Mouse (Mus musculus) liver, embryonic 11.5 days (tissue): Measurements from ENCODE around the gene Tmx2. TPM values are rescaled to one million over a fixed set of nuclear protein-coding genes. Genes with fewer than 3 reads are reported as not detected.

ENCODE experiments used
- ATAC-seq: fragments of 200-750 bp; cut with Nextera tagmentation; replicated peaks from 2 replicates; pipeline ENCODE4 v1.8.0; 2017; ENCODE audit warnings: moderate number of reproducible peaks, mild to moderate bottlenecking, moderate TSS enrichment, moderate library complexity; ENCODE audit not compliant: low FRiP score
- DNase-seq: peaks from one replicate; pipeline ENCODE4 v3.0.0-alpha.2; 2017; ENCODE audit warnings: low spot score
- H3K27ac ChIP-seq: fragments of 300-500 bp; sonication (generic); 2 replicates; pipeline ENCODE4 v1.5.1; 2014; ENCODE audit warnings: mild to moderate bottlenecking, low read depth, low read length, control low read depth
- H3K27me3 ChIP-seq: fragments of 300-500 bp; sonication (generic); replicated peaks from 2 replicates; pipeline ENCODE4 v1.6.1; 2014; ENCODE audit warnings: low read length, mixed read lengths; ENCODE audit not compliant: control insufficient read depth, insufficient read depth
- H3K36me3 ChIP-seq: fragments of 300-500 bp; sonication (generic); 2 replicates; pipeline ENCODE4 v1.6.1; 2014; ENCODE audit warnings: mild to moderate bottlenecking, low read length, moderate library complexity, mixed read lengths; ENCODE audit not compliant: control insufficient read depth, insufficient read depth
- H3K4me1 ChIP-seq: fragments of 300-500 bp; sonication (generic); replicated peaks from 2 replicates; pipeline ENCODE4 v1.6.1; 2014; ENCODE audit warnings: low read length, mixed read lengths; ENCODE audit not compliant: control insufficient read depth, insufficient read depth
- H3K4me2 ChIP-seq: fragments of 300-500 bp; sonication (generic); 2 replicates; pipeline ENCODE4 v1.6.1; 2014; ENCODE audit warnings: mild to moderate bottlenecking, control low read depth, moderate library complexity
- H3K4me3 ChIP-seq: fragments of 300-500 bp; sonication (generic); 2 replicates; pipeline ENCODE4 v1.5.1; 2014; ENCODE audit warnings: low read depth, low read length, control low read depth
- H3K9ac ChIP-seq: fragments of 300-500 bp; sonication (generic); 2 replicates; pipeline ENCODE4 v1.6.1; 2014; ENCODE audit warnings: low read depth, low read length, control low read depth
- H3K9me3 ChIP-seq: fragments of 300-500 bp; sonication (generic); 2 replicates; pipeline ENCODE4 v1.6.1; 2016; ENCODE audit warnings: low read length, inconsistent platforms, mixed read lengths; ENCODE audit not compliant: control insufficient read depth
- WGBS: fragments of 180-500 bp; shearing (Covaris S2); extraction: QIAGEN DNeasy Blood & Tissue Kit; methylation state at CpG from one replicate; pipeline ENCODE4 v1.1.7; 2014; 5-methylcytosine and 5-hydroxymethylcytosine counted together
- polyA plus RNA-seq: library from polyadenylated mRNA; unstranded; fragments of >200 nt; fragmentation: Nextera tagmentation; extraction: Ambion mirVana; gene quantifications from 2 replicates; pipeline ENCODE4 v1.2.1, GENCODE M21; 2014

Tmx2 gene
- polyA plus RNA-seq, 1 experiment from 2014 or later, result 115 TPM

DNA sequence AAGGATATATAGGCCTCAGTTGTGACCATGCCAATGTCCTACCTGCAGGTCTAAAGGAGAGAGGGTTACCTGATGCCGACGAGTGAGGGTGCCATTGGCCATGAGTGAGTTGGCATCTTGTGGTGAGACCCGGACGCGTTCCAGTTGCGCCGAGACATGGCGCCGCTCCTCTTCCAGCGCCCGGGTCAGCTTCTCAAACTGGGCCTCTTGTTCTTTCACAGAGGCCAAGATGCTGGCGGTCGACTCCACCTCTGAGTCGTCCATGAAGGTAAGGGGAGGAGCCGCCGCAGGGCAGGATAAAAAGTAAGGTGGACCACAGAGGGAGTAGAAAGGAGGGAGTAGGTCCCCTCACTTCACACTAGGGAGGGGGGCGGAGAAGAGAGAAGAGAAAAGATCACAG, 54.7 kb downstream of the Tmx2 start:
- no peak for ATAC-seq
- no peak overlapping the region for H3K27ac ChIP-seq
- no peaks in the 10 kb centered on the region for H3K27me3 ChIP-seq
- no peak overlapping the region for H3K9ac ChIP-seq
- no peak overlapping the region for H3K4me2 ChIP-seq
- no peak overlapping the region for H3K4me3 ChIP-seq
- 88% methylated on average over 17 of the region's 17 CpGs for WGBS
- H3K4me1 ChIP-seq, result peaks cover 13% of the 10 kb centered on the region
- no peaks in the 10 kb centered on the region for H3K9me3 ChIP-seq
- peaks cover 14% of the 10 kb centered on the region for H3K36me3 ChIP-seq
- no peak for DNase-seq

DNA sequence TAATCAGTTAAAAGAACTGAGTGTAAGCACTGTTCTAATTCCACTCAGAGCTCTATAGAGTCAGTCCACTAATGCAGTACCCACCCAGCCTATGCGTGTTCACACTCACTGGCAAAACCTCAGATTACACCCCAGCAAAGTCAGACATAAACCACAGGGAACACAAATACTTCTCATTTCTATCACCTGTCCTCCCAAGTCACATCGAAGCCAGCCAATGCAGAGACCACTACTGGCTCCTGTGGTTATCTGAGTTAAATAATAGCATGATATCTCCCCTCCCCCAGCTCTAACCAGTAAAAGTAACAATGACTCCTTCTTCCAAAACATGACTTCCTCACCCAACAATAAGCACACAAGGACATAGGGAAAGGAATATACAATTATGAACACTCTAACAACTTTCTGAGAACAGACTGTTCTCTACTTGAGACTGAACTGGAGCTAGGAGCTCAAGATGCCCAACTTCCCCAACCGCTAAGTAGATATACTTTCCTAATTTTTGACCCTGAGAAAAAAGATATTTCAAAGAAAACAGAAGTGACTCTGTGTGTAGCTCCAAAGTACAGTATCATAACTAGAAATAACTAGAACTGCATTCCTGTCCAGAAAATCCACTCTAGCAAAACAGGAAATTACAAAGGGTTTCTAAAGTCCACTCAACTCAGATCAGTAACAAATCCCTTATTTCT, 55.4 kb downstream of the Tmx2 start:
- no peaks in the 10 kb centered on the region for H3K27me3 ChIP-seq
- no peak overlapping the region for H3K27ac ChIP-seq
- H3K36me3 ChIP-seq, result peaks cover 14% of the 10 kb centered on the region
- peaks cover 13% of the 10 kb centered on the region for H3K4me1 ChIP-seq
- no peak overlapping the region for H3K4me3 ChIP-seq
- WGBS, result 61% methylated on average over 3 of the region's 3 CpGs
- ATAC-seq (no peak), DNase-seq (no peak)
- no peak overlapping the region for H3K4me2 ChIP-seq
- H3K9ac ChIP-seq, result no peak overlapping the region
- no peaks in the 10 kb centered on the region for H3K9me3 ChIP-seq

DNA sequence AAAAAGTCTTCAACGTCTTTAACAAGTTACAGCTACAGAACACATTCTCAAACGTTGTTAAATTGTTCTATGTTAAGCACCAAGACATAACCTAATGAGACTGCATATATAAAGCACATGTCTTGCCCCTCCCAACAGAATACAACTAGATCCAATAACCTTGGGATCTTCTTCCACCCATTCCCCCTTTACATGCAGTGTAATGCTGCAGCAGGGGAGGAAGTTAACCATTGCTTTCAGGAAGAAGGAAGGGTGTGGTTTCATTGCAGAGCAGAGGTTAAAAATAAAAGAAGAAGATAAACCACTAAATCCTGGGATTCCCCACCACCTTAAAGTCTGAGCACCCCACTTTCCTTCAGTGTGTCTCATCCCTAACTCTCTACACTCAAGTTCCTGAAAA, 56.3 kb downstream of the Tmx2 start:
- H3K4me3 ChIP-seq, result no peak overlapping the region
- no peaks in the 10 kb centered on the region for H3K27me3 ChIP-seq
- ATAC-seq (no peak), DNase-seq (no peak)
- no peak overlapping the region for H3K9ac ChIP-seq
- no peak overlapping the region for H3K27ac ChIP-seq
- peaks cover 14% of the 10 kb centered on the region for H3K36me3 ChIP-seq
- H3K9me3 ChIP-seq, result no peaks in the 10 kb centered on the region
- no peak overlapping the region; the same call in 1 of the 2 replicates for H3K4me2 ChIP-seq
- H3K4me1 ChIP-seq, result peaks cover 13% of the 10 kb centered on the region
- 73% methylated on average over 2 of the region's 2 CpGs for WGBS

Other genes starting within 250 kb of the Tmx2 start
- gene Tfpi, start 202.4 kb downstream of the Tmx2 start, polyA plus RNA-seq, result 40.9 and 41.9 TPM in 2 replicates
- 21.9 and 27.1 TPM in 2 replicates for gene Ctnnd1, start 28.4 kb downstream of the Tmx2 start, polyA plus RNA-seq
- 0.18 and 0.22 TPM in 2 replicates for gene Btbd18, start 20.1 kb downstream of the Tmx2 start, polyA plus RNA-seq
- gene Selenoh, start 8.4 kb downstream of the Tmx2 start, polyA plus RNA-seq, result 241 and 264 TPM in 2 replicates
- gene Gm28635, start 1.1 kb downstream of the Tmx2 start, polyA plus RNA-seq, result not detected in 2 replicates
- 43.4 and 44.9 TPM in 2 replicates for gene Med19, start 738 bp downstream of the Tmx2 start, polyA plus RNA-seq
- 26.5 and 28.8 TPM in 2 replicates for gene Zdhhc5, start 36.0 kb upstream of the Tmx2 start, polyA plus RNA-seq
- 59.3 and 63.4 TPM in 2 replicates for gene Clp1, start 48.2 kb upstream of the Tmx2 start, polyA plus RNA-seq
- 11.4 and 14.2 TPM in 2 replicates for gene Ypel4, start 54.9 kb upstream of the Tmx2 start, polyA plus RNA-seq
- gene Gm19426, start 64.5 kb upstream of the Tmx2 start, polyA plus RNA-seq, result 2.9 and 3.3 TPM in 2 replicates
- 38.4 and 43.2 TPM in 2 replicates for gene Serping1, start 96.3 kb upstream of the Tmx2 start, polyA plus RNA-seq
- gene Ube2l6, start 119.7 kb upstream of the Tmx2 start, polyA plus RNA-seq, result 112 and 114 TPM in 2 replicates
- gene Smtnl1, start 143.5 kb upstream of the Tmx2 start, polyA plus RNA-seq, result 0.25 TPM in 1 of 2 replicates, not detected in the other
- gene Timm10, start 147.9 kb upstream of the Tmx2 start, polyA plus RNA-seq, result 84.3 and 84.5 TPM in 2 replicates
- 83.2 and 101 TPM in 2 replicates for gene Slc43a1, start 159.7 kb upstream of the Tmx2 start, polyA plus RNA-seq
- 0.66 and 1.2 TPM in 2 replicates for gene Rtn4rl2, start 207.6 kb upstream of the Tmx2 start, polyA plus RNA-seq